Mouse (Mus musculus) heart, postnatal 0 days (tissue): ENCODE measurements at regions not wholly inside any gene's neighbourhood (a gene's known extent, or its start where the extent isn't known, plus 50 kb on each side); places are given as distances from the start of the nearest gene placed in this dataset.

Experiments used
- ATAC-seq: fragments of 200-750 bp; cut with Nextera tagmentation; 2 replicates; pipeline ENCODE4 v1.8.0; 2017; ENCODE audit warnings: low read depth, moderate number of reproducible peaks, moderate library complexity; ENCODE audit not compliant: insufficient read depth
- DNase-seq: peaks from one replicate; pipeline ENCODE4 v3.0.0-alpha.2; 2016; ENCODE audit warnings: low spot score
- H3K27ac ChIP-seq: fragments of 300-500 bp; sonication (generic); 2 replicates; pipeline ENCODE4 v1.5.1; 2014; ENCODE audit warnings: low read depth, mild to moderate bottlenecking
- H3K27me3 ChIP-seq: fragments of 300-500 bp; sonication (generic); 2 replicates; pipeline ENCODE4 v1.6.1; 2014; ENCODE audit warnings: low read length, mixed read lengths; ENCODE audit not compliant: control insufficient read depth, insufficient read depth
- H3K36me3 ChIP-seq: fragments of 300-500 bp; sonication (generic); replicated peaks from 2 replicates; pipeline ENCODE4 v1.6.1; 2014; ENCODE audit warnings: low read length, mixed read lengths; ENCODE audit not compliant: control insufficient read depth, insufficient read depth
- H3K4me1 ChIP-seq: fragments of 300-500 bp; sonication (generic); 2 replicates; pipeline ENCODE4 v1.6.1; 2014; ENCODE audit warnings: antibody characterized with exemption; ENCODE audit not compliant: control insufficient read depth, insufficient read depth
- H3K4me2 ChIP-seq: fragments of 300-500 bp; sonication (generic); 2 replicates; pipeline ENCODE4 v1.6.1; 2014; ENCODE audit warnings: low read depth, mild to moderate bottlenecking, low read length, moderate library complexity
- H3K4me3 ChIP-seq: fragments of 300-500 bp; sonication (generic); 2 replicates; pipeline ENCODE4 v1.5.1; 2014; ENCODE audit warnings: low read depth, low read length
- H3K9ac ChIP-seq: fragments of 300-500 bp; sonication (generic); replicated peaks from 2 replicates; pipeline ENCODE4 v1.6.1; 2014; ENCODE audit warnings: low read depth, low read length, mixed read lengths
- H3K9me3 ChIP-seq: fragments of 300-500 bp; sonication (generic); replicated peaks from 2 replicates; pipeline ENCODE4 v1.6.1; 2016; ENCODE audit warnings: low read length; ENCODE audit not compliant: control insufficient read depth
- CTCF ChIP-seq: IDR thresholded peaks from 2 replicates; pipeline ENCODE4 v1.5.1; 2016; ENCODE audit warnings: antibody characterized with exemption, control low read depth, low read depth
- EP300 ChIP-seq: IDR thresholded peaks from 2 replicates; pipeline ENCODE4 v1.6.1; 2016; ENCODE audit warnings: antibody characterized with exemption, low read depth
- WGBS: fragments of 180-500 bp; shearing (Covaris S2); extraction: QIAGEN DNeasy Blood & Tissue Kit; methylation state at CpG from one replicate; pipeline ENCODE4 v1.1.7; 2014; 5-methylcytosine and 5-hydroxymethylcytosine counted together

DNA sequence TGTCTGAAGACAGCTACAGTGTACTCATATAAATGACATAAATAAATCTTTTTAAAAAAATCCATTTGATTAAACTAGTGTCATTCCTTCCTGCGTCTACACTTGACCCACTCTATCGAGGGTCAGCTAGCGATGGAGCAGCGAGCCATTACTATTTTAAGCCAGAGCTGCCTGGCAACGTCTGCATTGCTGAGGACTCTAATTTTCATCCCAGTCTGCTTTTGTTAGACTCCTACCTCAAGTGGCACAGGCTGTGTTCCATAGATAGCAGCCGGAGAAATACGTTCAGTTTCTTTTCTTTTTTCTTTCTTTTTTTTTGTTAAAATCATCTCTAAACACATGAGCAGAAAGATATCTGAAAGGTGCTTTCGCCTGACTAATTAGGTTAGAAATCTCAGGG, 211.5 kb downstream of the Dusp6 start:
- TF ChIP-seq EP300 (no peak), CTCF (no peak)
- DNase-seq (no peak), ATAC-seq (no peak)
- peak overlapping the region; percentile 43; the same call in 1 of the 2 replicates for H3K27ac ChIP-seq
- H3K36me3 ChIP-seq, result no peaks in the 10 kb centered on the region
- H3K9ac ChIP-seq, result no peak overlapping the region
- no peaks in the 10 kb centered on the region for H3K27me3 ChIP-seq
- whole genome bisulfite sequencing, result 42% methylated on average over 8 of the region's 8 CpGs
- H3K4me3 ChIP-seq, result no peak overlapping the region
- peak overlapping the region; percentile 13; the same call in 1 of the 2 replicates for H3K4me2 ChIP-seq
- H3K4me1 ChIP-seq, result peaks cover 3% of the 10 kb centered on the region; the same call in 1 of the 2 replicates
- H3K9me3 ChIP-seq, result no peaks in the 10 kb centered on the region

DNA sequence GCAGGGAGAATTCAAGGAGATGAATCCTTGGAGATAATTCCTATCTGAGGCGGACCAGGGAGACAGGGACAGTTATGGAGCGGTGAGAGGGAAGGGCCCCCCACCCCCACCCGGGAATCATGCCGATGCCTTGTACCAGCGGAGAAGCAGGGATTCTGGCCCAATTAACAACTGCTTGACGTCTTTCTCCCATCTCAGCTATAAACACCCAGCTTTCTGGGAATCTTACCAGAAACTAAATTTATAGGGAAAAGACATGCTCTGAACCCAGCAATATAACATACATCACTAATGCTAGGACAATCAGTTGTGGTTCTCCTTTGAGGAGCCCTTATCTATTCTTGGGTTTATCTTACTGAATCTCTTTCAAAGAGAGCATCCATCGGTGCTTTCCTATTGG, 213.2 kb downstream of the Dusp6 start:
- Histone ChIP-seq H3K4me3 (no peak overlapping the region), H3K4me2 (no peak overlapping the region), H3K36me3 (no peaks in the 10 kb centered on the region), H3K9me3 (no peaks in the 10 kb centered on the region), H3K27ac (no peak overlapping the region), H3K9ac (no peak overlapping the region), H3K4me1 (peaks cover 3% of the 10 kb centered on the region; the same call in 1 of the 2 replicates), H3K27me3 (no peaks in the 10 kb centered on the region)
- no peak for ATAC-seq
- 74% methylated on average over 7 of the region's 7 CpGs for WGBS
- DNase-seq, result no peak
- no peak for TF ChIP-seq EP300
- TF ChIP-seq CTCF, result no peak

DNA sequence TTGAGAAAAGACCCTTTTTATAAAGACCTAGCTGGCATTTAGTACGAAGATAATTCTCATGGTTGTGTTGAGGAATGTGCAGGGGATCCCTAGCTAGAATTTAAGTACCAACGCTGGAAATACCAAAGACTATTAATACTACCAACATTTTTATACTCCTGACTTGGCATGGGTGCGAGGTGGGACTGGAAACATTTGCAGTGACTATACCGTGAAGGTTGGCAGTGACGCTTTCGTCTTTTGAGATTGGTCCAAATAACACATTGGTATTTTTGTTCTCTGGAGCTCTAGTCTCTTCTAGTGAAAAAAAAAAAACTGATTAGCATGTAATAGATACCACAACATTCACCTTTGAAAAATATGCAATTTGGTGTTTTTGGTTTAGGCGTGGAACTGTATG, 213.7 kb downstream of the Dusp6 start:
- no peak for DNase-seq
- ATAC-seq, result no peak
- Histone ChIP-seq H3K9ac (no peak overlapping the region), H3K9me3 (no peaks in the 10 kb centered on the region), H3K27ac (no peak overlapping the region), H3K4me3 (no peak overlapping the region), H3K4me1 (peaks cover 3% of the 10 kb centered on the region; the same call in 1 of the 2 replicates), H3K36me3 (no peaks in the 10 kb centered on the region), H3K4me2 (no peak overlapping the region), H3K27me3 (no peaks in the 10 kb centered on the region)
- WGBS, result 69% methylated on average over 7 of the region's 7 CpGs
- TF ChIP-seq EP300, result no peak
- no peak for TF ChIP-seq CTCF

DNA sequence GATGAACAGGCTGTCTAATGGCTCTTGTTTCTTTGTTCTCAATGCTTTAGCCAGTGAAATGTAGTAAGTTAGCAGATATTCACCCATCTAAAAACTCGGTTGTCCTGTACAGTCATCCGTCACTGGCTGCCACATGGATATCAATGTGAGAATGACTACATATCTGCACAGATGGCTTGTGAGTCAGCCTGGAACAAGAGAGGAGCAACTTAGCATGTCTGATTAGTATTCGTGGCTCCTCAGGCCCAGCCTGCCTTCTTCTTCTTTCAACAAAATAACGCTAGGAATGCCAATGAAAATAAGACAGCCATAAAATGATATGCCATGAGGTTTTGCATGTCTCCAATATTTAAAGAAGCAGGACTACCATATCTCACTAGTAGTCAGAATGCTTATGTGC, 217.5 kb downstream of the Dusp6 start:
- H3K36me3 ChIP-seq, result no peaks in the 10 kb centered on the region
- no peaks in the 10 kb centered on the region for H3K4me1 ChIP-seq
- no peak for ATAC-seq
- TF ChIP-seq EP300, result no peak
- no peak for TF ChIP-seq CTCF
- DNase-seq, result no peak
- 67% methylated on average over 4 of the region's 4 CpGs for WGBS
- no peaks in the 10 kb centered on the region for H3K27me3 ChIP-seq
- no peaks in the 10 kb centered on the region for H3K9me3 ChIP-seq
- H3K4me2 ChIP-seq, result no peak overlapping the region
- H3K4me3 ChIP-seq, result no peak overlapping the region
- H3K9ac ChIP-seq, result no peak overlapping the region
- H3K27ac ChIP-seq, result no peak overlapping the region

DNA sequence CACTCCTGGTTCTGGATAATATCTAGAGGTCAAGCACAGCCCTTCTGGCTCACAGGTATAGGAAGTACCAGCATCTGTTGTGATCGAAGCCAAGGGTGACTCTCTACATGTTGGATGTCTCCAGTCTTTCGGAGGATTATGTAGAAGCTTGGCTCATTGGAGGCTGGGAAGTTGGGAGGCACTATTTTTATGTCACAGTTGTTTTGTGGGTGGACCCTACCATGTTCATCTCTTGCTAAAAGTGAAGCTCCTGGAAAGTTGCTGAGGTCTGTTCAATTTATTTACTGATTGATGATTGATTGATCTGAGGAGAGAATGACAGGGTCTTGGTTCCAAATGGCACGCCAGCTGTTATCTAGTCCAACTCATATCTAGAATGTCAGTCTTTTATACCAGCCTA, 219.0 kb downstream of the Dusp6 start:
- Histone ChIP-seq H3K27me3 (no peaks in the 10 kb centered on the region), H3K27ac (no peak overlapping the region), H3K9ac (no peak overlapping the region), H3K4me3 (no peak overlapping the region), H3K4me1 (no peaks in the 10 kb centered on the region), H3K4me2 (no peak overlapping the region), H3K36me3 (no peaks in the 10 kb centered on the region), H3K9me3 (peaks cover 2% of the 10 kb centered on the region; the same call in 1 of the 2 replicates)
- DNase-seq (no peak), ATAC-seq (no peak)
- 83% methylated on average over 3 of the region's 3 CpGs for WGBS
- TF ChIP-seq CTCF (no peak), EP300 (no peak)

DNA sequence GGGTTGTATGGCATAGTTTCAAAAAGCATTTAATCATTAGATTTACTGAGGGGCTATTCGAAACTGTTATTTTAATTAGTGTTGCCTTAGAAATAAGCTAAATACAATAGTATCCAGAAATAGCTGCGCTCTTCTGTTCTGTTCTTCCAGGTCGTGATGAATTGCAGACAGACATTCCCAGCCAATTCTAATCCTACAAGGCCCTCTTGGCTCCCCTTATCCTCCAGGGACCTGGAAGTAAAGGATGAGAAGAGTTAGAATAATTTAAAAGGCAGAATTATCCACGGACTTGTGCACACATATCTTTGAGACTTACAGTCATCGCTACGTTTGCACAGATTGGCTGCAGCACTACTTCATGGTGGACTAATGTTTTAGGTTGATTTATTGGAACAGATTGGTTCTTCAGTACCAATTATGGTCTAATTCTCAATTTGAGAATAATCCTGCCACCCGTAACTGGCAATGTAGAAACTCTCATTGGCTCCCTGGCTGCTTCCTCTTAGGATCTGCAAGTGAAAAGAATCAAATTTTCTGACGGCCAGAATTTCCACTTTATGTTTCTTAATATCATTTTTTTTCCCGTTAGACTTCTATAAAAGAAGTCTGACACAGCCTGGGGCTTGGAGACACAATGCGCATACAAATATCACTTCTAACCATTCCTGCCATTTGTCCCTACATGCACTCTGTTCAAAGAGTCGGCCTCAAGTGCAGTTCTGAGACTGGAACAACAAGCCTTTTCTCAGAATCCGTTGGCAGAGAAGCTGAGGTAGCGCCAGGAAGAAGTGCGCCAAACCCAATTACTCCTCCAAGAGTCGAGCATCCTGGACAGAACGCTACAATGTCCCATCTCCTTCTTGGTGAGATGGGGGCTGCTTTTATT, 225.4 kb downstream of the Dusp6 start:
- no peaks in the 10 kb centered on the region for H3K36me3 ChIP-seq
- TF ChIP-seq CTCF (no peak), EP300 (no peak)
- H3K9me3 ChIP-seq, result peaks cover 5% of the 10 kb centered on the region; the same call in 1 of the 2 replicates
- DNase-seq, result no peak
- WGBS, result 79% methylated on average over 16 of the region's 16 CpGs
- no peaks in the 10 kb centered on the region for H3K27me3 ChIP-seq
- H3K4me3 ChIP-seq, result no peak overlapping the region
- H3K9ac ChIP-seq, result no peak overlapping the region
- H3K27ac ChIP-seq, result no peak overlapping the region
- ATAC-seq, result no peak
- no peaks in the 10 kb centered on the region for H3K4me1 ChIP-seq
- no peak overlapping the region for H3K4me2 ChIP-seq
